Mouse (Mus musculus) ES-E14 (cell line): ENCODE results near the gene Klrc1.

Source experiments
- HCFC1 ChIP-seq: IDR thresholded peaks from 2 replicates; pipeline ENCODE4 v1.6.1; 2012; ENCODE audit warnings: low read length, inconsistent platforms, borderline replicate concordance; ENCODE audit not compliant: insufficient read depth
- MAFK ChIP-seq: IDR thresholded peaks from 2 replicates; pipeline ENCODE4 v1.6.1; 2014; ENCODE audit warnings: mild to moderate bottlenecking, low read depth, low read length, inconsistent platforms; ENCODE audit not compliant: insufficient read depth
- ZC3H11A ChIP-seq: IDR thresholded peaks from 2 replicates; pipeline ENCODE4 v1.6.1; 2012; ENCODE audit warnings: low read depth, mild to moderate bottlenecking, inconsistent platforms, low read length, borderline replicate concordance
- ZNF384 ChIP-seq: IDR thresholded peaks from 2 replicates; pipeline ENCODE4 v1.6.1; 2012; ENCODE audit warnings: low read depth, low read length, inconsistent platforms

- TF ChIP-seq ZC3H11A (no peak), HCFC1 (no peak), MAFK (no peak), ZNF384 (no peak)
These were observed 48.5 kb upstream of the Klrc1 start for GRCm38 (mm10) chr6:129727237-129727636.
